Mouse (Mus musculus) retina, embryonic 14.5 days (tissue): ENCODE measurements around the gene Cltb.
"Not testable (repeated sequence)": the region's sequence is repeated elsewhere in the genome, so short reads cannot be mapped to it uniquely, and the experiment has no call there.

Experiments used
- DNase-seq: peaks from one replicate; pipeline ENCODE4 v3.0.0-alpha.2; 2015; ENCODE audit warnings: low spot score

The Cltb gene

DNA sequence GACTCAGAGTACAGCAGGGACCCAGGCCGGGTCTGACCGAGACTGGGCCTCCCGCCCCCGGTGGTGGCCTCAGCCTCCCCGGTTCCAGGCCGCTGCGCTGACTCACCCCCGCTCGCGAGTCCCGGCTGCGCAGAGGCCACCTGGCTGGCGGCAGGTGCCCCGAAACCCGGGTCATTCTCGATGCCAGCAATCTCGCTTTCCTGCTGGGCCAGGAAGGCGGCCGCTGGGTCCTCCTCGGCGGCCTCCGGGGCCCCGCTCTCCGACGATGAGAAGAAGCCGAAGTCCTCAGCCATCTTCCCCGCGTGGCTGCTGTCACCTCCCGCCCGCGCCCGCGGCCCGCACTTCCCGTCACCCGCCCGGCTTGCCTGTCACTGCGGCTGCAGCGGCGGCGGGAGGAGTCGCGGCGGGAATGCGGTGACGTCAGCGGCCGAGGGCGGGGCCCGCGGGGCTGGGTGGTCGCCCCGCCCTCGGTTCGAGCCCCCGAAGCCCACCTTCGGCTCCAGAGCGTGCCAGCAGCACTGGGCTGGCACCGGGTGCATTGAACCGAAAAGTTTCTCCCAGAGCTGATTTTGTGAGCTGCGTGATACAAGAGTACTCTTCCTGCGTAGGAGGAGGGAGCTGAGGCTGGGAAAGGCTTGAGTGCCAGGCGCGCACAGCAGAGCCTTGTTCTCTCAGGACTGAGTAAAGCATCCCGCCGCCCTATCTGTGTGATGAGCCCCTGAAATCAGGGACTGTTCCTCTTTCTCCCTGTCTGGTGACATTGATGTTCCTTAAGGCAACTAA lies at the start of gene Cltb:
Gene Cltb, minus strand, starts transcription at position 373 of the 783 bp plus-strand sequence.
- peak; percentile 87 for DNase-seq

DNA sequence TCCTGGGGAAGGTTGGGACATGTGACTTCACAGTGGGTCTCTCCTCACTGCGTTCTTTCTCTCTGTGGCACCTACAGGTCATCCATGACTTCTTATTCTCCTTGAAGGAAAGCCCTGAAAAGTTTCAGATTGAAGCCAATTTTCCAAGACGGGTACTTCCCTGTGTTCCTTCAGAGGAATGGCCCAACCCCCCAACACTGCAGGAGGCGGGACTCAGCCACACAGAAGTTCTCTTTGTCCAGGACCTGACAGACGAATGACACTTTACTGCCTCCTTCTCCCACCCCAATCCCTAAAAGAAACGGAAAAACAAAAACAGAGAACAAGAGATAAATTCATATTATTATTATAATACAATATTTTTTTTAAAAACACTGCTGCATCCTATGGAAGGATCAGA lies 49.7 kb upstream of the Cltb start:
- no peak for DNase-seq

- no peak for DNase-seq
These were observed 39.3 kb upstream of the Cltb start for GRCm38 (mm10) chr13:54650461-54650860.

DNA sequence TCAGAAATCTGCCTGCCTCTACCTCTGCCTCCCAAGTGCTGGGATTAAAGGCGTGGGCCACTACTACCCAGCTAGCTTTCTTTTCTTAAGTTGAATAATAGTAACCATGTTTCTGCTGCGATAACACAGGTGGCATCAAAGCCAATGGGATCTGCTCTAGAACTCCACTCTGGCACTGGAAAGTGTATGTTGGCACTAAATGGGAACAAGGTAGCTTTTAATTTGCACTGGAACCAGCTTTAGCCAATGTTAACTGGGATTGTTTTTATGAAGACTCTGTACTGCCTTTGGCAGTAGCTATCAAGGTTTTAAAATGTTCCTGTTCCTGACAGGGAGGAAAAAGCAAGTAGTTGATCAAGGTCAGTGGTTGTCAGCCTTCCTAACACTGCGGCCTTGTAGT lies 23.9 kb upstream of the Cltb start:
- no peak for DNase-seq

DNA sequence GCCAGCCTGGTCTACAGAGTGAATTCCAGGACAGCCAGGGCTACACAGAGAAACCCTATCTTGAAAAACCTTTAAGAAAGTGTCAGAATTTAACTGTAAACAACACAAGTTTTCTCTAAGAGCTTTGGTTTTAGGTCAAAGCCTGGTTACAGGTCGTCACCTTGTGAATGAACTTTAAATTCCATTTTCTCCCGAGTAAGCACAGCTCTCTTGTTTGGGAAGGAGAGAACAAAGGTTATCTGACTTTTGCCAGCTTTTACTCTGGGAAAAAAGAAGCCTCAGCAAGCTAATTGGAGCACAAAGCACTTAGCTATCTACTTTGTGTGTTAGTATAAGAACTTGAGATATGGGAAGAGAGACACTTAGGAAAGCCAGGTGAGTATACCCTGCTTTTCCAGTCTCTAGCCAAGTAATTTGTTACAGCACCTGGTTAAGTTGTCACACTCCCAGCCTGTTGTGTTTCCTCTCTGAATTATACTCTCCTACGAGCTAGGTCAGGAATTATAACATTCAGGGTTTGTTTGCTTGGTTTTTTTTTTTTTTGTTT lies 21.7 kb upstream of the Cltb start:
- DNase-seq, result no peak

DNA sequence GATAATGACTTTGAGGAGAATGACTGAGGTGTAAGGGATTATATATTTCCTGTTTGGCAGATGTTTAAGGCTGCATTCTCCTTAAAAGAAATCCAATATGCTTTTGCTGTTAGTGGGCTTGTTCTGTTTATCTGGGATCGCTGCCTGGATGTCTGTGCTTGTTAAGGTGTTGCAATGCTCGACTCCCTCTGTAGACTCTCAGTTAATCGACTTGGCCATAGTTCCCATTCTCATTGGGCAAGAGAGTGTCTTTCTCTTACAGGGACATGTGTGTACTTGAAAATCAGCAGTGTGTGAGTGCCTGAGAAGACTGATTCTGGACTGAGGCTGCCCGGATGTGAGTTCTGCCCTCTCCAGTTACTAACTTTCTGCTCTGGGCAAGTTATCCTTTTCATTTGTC lies 18.0 kb upstream of the Cltb start:
- DNase-seq, result no peak

- DNase-seq, result no peak
These were observed 10.9 kb upstream of the Cltb start for GRCm38 (mm10) chr13:54621960-54622521.

- peak; percentile 98 for DNase-seq
These were observed 10.2 kb upstream of the Cltb start, which contains the start of gene Faf2 for GRCm38 (mm10) chr13:54621155-54621932. Faf2 (plus strand) TSS chr13:54621784.

DNA sequence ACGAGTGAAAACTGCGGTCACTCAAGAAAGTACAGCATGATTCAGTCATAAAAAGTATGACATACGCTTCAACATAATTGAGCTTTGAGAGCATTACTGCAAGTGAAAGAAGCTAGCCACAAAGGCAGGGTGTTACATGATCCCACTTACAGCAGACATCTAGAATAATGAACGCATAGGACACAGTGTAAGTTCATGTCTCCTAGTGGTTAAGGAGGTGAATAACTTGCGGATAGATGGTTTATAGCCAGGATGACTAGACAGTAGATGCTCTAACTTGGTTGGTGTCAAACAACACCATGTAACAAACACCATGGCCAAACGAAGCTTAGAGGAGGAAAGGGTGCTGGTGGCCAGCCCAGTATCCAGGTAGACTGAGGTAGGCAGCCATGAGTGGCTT lies 5.9 kb upstream of the Cltb start:
- no peak for DNase-seq

- DNase-seq, result no peak
These were observed 5.2 kb upstream of the Cltb start for GRCm38 (mm10) chr13:54616307-54616706.

DNA sequence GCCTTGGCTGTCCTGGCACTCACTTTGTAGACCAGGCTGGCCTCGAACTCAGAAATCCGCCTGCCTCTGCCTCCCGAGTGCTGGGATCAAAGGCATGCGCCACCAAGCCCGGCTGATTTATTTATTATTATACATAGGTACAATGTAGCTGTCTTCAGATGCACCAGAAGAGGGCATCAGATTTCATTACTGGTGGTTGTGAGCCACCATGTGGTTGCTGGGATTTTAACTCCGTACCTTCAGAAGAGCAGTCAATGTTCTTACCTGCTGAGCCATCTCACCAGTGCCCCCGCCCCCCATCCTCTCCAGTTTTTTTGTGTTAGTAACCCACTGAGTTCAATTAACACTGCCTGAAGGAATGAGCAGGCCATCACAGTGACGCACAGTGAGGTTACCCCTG lies 2.0 kb upstream of the Cltb start:
- not testable (repeated sequence) for DNase-seq

- peak; percentile 10 for DNase-seq
These were observed 552 bp downstream of the Cltb start for GRCm38 (mm10) chr13:54610613-54610971.

DNA sequence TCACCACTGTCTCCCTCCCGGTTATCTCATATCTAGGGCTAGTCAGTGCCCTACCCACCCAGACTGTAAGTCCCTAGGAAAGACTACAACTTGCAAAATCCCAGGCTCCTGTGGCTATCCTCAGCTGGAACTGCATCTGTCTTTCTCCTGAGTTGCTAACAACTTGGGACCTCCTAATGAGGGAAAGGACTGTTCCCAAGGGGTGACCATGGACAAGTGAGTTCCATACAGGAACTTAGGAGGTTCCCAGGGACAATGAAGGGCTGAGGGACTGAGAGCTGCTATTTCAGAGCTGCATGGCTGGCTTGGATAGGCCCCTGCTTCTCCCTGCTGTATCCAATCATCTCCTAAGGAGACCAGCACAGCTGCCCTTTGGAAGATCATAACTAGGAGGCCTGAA lies 1.8 kb downstream of the Cltb start:
- peak; percentile 11 for DNase-seq

DNA sequence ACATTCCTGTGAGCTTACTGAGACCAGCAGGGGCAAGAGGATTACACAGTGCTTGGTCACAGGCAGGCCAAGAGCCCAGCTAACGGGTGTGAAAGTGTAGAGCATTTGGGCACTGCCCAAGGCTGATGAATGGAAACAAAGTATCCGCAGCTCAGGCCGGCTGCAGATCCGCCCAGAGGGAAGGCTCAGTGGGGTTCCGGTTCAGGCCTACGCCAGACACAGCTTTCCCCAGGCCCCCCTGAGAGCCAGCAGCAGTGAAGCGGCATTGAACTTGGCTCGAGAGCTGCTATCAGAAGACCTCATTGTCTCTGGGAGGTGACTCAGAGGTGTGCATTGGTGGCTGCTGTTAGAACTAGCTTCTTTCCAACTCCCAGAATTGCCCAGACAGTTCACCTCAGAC lies 2.5 kb downstream of the Cltb start:
- DNase-seq, result peak; percentile 44

- DNase-seq, result no peak
These were observed 3.1 kb downstream of the Cltb start for GRCm38 (mm10) chr13:54608002-54608401.

GRCm38 (mm10) chr13:54607204-54607603 lies 3.9 kb downstream of the Cltb start:
- DNase-seq, result no peak

- DNase-seq, result no peak
These were observed 5.7 kb downstream of the Cltb start for GRCm38 (mm10) chr13:54605426-54605825.

DNA sequence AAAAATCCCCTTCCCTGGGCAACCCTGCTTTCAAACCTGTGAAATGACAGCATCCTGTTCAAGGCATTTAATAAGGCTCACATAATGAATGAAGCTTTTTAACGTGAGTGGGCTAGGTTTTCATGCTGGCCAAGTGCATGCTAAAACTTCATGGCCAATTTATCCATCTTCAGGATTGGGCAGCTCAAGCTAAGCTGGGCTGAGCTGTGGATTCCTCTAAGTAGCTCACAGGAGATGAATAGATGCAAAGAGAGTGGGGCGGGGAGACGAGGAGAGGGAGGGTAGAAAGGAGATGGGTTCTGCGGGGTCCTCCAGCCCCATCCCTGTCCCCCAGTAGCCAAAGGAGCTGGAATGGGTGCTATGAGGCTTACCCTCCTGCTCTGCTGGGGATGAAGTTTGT lies 6.9 kb downstream of the Cltb start:
- no peak for DNase-seq

- DNase-seq, result peak; percentile 59
These were observed 7.6 kb downstream of the Cltb start for GRCm38 (mm10) chr13:54603501-54603900.

- no peak for DNase-seq
These were observed 8.5 kb downstream of the Cltb start for GRCm38 (mm10) chr13:54602639-54603111.

GRCm38 (mm10) chr13:54598622-54599143 lies 12.5 kb downstream of the Cltb start:
- DNase-seq, result no peak

DNA sequence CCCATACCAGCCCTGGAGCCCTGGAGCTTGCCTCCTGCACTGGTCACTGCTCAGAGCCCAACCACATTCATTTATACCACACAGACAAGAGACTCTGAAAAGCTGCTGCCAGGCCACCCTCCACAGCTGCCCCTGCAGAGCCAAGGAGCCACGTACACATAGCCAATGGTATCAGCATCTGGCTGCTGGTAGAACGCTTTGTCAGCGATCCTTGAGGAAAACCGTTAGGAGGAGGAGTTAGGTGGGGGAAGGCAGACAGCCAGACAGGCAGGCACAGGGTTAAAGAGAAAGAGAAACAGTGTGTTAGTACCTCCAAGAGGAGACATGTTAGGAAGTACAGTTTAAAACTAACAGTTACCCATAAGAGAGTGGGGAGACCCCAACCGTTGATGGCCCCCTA lies 14.3 kb downstream of the Cltb start:
- DNase-seq, result no peak
